Mouse (Mus musculus) kidney, postnatal 4 days (tissue): Measurements from ENCODE around the gene Rnf223.
A peak's percentile ranks its signal among the peaks of the same experiment; 100 is the strongest.

ENCODE experiments used
- DNase-seq, 2 experiments: peaks; one replicate each; pipeline ENCODE4 v3.0.0; 2021; ENCODE audit warnings: mixed read lengths in 2 of 2

Rnf223 gene

GRCm38 (mm10) chr4:156130436-156130835, at the start of gene Rnf223:
Rnf223 (plus strand) TSS chr4:156130513.
- peak; percentile 26 to 31 for DNase-seq

DNA sequence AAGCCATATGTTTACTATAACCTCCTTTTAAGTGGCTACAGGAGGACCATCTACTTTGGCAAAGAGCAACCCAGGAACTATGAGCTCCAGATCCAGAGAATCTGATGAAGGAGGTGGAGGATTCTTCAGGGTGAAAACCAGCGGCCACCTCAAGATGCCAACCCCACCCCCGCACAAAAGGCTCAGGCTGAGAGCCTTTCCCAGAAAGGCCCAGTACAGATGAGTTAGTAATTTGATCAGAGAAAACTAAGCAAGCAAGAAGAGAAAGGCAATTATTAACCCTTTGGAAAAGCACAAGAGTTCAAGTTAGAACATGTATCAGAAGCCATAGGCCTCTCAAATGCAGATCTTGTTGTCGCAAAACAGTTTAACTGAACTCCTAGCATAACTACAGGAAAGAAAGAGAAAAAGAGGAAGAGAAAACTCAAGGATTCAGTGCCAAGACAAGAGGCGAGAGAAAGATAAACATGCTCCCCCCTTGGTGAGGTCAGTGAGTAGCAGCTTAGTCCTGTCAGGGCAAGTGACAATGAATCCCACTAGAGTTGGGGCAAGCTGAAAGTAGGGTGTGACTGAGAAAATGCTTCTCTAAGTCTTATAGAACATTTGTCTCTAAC, 47.6 kb upstream of the Rnf223 start:
- peak; percentile 60 to 74 for DNase-seq

DNA sequence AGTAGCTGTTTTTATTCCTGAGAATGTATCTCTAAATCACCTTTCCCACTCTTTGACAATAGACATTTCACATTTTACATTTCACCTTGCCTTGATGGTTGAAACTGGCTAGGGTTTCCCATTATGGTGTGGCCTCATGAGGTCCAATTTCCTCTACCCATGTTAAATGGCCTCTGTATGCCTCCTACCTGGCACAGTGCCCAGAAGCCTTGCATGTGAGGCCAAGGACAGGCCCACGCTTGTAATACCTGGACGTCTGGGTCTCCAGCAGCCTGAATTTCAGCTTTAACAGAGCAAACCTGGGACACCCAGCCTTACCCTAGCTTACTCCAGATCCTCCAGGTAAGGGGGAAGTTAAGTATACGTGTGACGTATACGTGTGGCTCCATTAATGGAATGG, 47.0 kb upstream of the Rnf223 start:
- DNase-seq = peak; percentile 86 to 91

- peak; percentile 57 to 74 for DNase-seq
Observed at GRCm38 (mm10) chr4:156084096-156084879, 46.0 kb upstream of the Rnf223 start.

DNA sequence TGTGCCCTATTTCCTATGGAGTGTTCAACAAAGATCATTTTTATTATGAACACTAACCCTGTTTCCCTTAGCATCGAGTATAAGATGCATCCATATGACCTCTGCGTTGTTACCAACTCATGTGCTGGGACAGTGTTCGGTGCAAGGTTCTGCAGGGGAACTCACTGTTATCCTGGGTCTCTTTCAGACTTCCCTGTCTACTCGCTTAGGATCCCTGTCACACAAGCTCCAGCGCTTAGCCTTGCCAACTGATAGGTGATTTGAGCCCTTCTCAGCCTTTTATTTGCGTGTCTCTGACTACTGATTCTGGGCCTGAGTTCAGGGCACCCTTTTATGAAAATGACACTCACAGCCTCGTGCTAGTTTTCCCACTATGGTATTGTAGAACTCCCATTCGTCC, 45.1 kb upstream of the Rnf223 start:
- no peak for DNase-seq

DNA sequence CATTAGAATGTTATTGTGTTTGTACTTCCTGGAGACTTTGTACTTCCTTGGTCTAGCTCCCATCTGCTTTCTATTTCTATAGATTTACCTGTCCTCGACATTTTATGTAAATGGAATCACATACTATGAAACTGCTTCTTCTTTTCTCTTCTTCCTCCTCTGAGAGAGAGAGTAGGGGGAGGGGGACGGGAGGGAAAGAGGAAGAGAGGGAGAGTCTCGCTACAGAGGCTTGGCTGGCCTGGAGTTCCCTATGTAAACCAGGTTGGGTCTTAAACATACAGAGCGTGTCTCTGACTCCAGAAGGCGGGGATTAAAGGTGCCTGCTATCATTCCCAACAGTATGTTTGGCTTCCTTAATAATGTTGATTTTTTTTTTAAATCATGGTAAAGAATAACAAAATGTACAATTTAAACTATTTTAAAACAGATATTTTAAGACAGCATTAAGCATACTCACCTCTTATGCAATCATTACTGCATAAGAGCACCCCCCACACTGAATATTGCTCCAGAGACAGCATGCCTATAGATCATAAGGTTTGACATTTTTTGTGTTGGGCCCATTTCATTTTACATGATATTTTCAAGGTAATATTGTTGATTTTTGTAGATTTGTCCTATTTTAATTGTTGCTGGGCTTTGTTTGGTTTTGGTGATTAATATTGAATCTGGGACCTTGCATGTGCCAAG, 42.8 kb upstream of the Rnf223 start:
- no peak for DNase-seq

GRCm38 (mm10) chr4:156091236-156091635, 39.1 kb upstream of the Rnf223 start:
- no peak for DNase-seq

GRCm38 (mm10) chr4:156092765-156093164, 37.5 kb upstream of the Rnf223 start:
- DNase-seq = no peak

- no peak for DNase-seq
Observed at GRCm38 (mm10) chr4:156093758-156094157, 36.6 kb upstream of the Rnf223 start.

DNA sequence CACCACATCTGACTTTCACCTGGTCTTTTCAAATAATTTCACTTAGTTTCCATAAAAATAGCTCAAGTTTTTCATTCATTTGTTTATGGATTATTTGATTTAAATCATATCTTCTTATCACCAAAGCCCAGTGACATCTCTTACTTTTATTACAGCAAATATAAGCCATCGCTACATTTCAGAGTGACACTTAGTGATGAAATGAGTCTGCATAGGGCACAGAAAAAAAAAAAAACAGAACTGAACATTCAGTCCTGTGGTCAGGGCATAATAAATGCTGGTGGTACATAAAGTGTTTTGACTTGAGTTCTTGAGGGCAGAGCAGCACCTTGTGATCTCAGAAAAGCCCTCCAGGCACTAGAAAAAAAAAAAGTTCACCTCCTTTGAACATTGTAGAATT, 34.1 kb upstream of the Rnf223 start:
- DNase-seq = no peak

- DNase-seq = no peak
Observed at GRCm38 (mm10) chr4:156097770-156098366, 32.4 kb upstream of the Rnf223 start.

GRCm38 (mm10) chr4:156099427-156099826, 30.9 kb upstream of the Rnf223 start:
- no peak for DNase-seq

GRCm38 (mm10) chr4:156100501-156100900, 29.8 kb upstream of the Rnf223 start:
- no peak for DNase-seq

DNA sequence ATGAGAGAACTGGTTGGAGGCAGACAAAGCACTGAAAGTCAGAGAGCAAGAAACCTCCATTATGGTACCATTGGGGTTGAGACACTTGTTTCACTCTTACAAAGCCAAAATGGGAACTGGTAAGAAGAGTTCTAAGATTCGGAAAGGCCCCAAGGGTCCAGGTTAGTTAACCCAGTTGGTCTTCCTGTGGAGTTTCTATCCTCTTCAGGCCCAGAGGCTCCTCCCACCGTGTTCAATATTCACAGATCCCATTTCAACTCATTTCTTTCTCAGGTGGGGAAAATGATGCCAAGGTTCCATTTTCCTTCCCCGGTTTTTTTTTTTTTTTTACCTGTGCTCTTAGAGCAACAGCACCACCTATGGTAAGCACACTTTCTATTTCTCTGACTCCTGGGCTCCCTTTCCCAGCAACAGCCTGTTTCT, 28.8 kb upstream of the Rnf223 start:
- no peak for DNase-seq

DNA sequence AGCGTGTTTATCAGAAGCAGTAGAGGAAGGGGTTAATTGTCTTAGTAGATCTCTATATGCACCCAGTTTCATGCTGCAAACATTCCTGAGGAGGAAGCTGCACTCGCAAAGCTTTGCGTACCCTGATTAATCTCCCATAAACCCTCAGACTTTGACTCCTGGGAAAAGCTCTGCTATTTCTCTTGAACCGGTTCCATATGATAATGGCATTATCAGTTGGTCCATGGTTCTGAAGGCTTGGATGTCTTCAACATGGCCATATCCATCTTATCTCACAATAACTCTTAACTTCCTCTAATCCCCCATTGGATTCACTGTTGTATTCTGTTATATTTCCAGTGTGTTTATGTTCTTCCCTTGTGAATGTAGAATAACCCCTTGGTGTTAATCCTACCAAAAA, 27.0 kb upstream of the Rnf223 start:
- no peak for DNase-seq

DNA sequence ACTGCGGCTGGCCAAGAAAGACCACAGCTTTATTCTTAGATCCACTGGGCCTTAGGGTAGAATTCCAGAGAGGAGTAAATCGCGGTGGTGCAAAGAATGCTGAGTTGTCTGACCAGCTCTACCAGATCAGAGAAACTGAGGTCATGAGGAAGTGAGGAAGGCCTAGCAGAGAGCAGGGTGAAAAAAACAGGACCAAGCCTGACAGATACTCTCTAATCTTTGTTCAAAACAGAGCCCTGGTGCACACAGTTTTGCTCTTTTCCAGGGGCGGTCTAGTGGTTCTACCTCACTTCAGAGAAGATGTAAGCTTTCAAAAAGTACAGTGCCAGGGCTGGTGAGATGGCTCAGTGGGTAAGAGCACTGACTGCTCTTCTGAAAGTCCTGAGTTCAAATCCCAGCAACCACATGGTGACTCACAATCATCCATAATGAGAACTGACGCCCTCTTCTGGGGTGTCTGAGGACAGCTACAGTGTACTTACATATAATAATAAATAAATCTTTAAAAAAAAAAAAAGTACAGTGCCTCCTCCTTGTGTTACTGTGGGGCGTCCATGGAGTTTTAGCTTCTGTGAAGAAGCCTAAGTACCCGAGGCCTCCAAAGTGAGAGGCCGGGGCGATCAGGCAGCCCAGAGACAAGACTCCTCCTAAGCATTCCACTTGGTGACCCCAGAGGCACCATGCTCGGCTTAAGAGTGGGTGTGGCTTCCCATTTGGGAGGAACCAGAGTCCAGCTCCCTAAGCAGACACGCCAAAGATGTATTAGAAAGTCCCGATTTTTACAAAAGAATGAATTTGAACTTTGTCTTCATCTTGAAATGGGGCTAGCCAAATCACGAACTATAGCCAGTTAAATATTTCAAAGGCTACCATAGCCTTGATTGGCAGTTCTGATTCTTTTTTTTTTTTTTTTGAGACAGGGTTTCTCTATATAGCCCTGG, 21.4 kb upstream of the Rnf223 start:
- peak; percentile 72 to 82 for DNase-seq

GRCm38 (mm10) chr4:156109570-156110331, 20.6 kb upstream of the Rnf223 start, which contains the start of gene 9430015G10Rik:
9430015G10Rik (plus strand) TSS chr4:156109982.
- peak; percentile 97 to 98 for DNase-seq

DNA sequence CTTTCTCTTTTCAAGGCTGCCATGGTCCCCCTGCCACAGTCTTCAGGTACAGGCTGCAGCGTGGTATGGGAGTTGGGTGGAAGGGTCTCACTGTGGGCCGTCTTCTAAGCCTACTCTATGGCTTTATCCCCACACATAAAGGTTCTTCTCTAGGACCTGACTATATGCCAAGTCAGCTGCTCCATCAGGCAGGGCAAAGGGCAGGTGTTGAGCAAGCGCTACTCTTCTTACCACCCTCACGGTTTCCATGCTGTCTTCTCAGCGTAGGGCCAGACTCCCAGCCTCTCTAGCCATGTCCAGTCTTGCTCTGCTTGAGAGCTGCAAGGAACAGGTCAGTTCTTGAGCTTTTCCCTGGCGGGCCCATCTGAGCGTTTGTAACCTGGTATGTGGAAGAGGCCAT, 6.2 kb upstream of the Rnf223 start:
- no peak for DNase-seq

GRCm38 (mm10) chr4:156125393-156125792, 4.9 kb upstream of the Rnf223 start:
- no peak for DNase-seq

GRCm38 (mm10) chr4:156126841-156127240, 3.5 kb upstream of the Rnf223 start:
- DNase-seq = no peak

DNA sequence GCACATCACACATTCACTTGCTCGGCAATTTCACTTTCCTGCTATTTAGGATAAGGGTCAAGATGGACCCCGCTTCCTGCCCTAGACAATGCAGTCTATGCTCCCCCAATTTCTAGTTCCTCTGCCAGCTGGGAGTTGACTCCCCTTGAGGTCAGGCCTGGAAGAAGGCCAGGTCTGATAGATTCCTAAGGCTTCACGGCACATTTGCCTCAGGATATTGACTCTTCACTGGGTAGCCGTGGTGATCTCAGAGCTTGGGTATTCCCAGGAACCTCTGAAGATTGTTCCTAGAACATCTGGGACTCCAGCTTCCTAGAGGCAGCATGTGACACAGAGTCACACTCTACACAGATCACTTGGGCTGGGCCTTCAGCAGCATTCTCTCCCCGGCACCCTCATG, 1.6 kb upstream of the Rnf223 start:
- DNase-seq = no peak
